Mouse (Mus musculus) splenic B cell, adult 2 months (primary cell): ENCODE data around the gene Tmem131l.
"Not testable (repeated sequence)": the region's sequence is repeated elsewhere in the genome, so short reads cannot be mapped to it uniquely, and the experiment has no call there.

Experiments
- DNase-seq: peaks from one replicate; pipeline ENCODE4 v3.0.0-alpha.2; 2011; ENCODE audit warnings: low read depth, low spot score
- H3K27me3 ChIP-seq: 2 replicates; pipeline ENCODE4 v1.6.1; 2012; ENCODE audit warnings: mild to moderate bottlenecking, low read length, moderate library complexity, mixed read lengths; ENCODE audit not compliant: control insufficient read depth, poor library complexity, insufficient read depth, severe bottlenecking
- H3K36me3 ChIP-seq: 2 replicates; pipeline ENCODE4 v1.6.1; 2012; ENCODE audit warnings: mild to moderate bottlenecking, low read length, moderate library complexity, mixed read lengths; ENCODE audit not compliant: control insufficient read depth, poor library complexity, insufficient read depth, severe bottlenecking

The Tmem131l gene

DNA sequence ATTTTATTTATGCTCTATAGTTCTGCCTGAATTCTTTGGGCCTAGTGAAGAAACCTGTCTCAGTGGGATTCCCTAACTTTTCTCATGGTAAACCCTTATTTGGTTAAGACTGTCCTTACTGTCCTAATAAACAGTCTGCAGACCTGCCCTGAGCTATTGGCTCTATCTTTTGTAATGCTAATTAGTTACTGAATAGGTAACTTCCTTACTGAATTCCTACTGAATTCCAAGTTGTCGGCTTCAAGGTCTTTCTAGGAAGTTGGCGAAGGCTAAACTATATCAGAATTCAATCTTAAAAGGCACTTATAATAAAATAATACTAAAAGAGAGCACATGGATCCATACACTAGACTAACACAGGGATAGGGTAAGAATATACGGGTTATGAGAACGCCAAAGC lies 168.0 kb downstream of the Tmem131l start:
- not testable (repeated sequence) for H3K27me3 ChIP-seq, DNase-seq, H3K36me3 ChIP-seq

GRCm38 (mm10) chr3:83871559-83871958 lies 168.4 kb downstream of the Tmem131l start:
- DNase-seq, H3K27me3 ChIP-seq, H3K36me3 ChIP-seq: not testable (repeated sequence)

DNA sequence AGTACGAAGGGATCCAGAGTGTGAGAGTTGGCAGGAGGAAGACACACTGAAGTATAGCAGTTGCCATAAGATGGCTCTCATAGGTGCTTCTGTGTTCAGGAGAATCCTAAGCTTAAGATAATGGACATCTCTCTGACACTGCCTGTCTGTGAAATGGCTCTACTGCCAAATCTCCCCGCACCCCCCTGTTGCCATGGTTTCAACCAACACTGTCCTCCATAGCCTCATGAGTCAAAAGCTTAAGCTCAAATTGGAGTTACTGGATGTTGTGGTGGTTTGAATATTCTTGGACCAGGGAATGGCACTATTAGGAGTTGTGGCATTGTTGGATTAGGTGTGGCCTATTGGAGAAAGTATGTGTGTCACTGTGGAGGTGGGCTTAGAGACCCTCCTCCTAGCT lies 170.2 kb downstream of the Tmem131l start:
- Histone ChIP-seq H3K36me3 (no peaks in the 10 kb centered on the region), H3K27me3 (no peaks in the 10 kb centered on the region)
- DNase-seq = no peak

DNA sequence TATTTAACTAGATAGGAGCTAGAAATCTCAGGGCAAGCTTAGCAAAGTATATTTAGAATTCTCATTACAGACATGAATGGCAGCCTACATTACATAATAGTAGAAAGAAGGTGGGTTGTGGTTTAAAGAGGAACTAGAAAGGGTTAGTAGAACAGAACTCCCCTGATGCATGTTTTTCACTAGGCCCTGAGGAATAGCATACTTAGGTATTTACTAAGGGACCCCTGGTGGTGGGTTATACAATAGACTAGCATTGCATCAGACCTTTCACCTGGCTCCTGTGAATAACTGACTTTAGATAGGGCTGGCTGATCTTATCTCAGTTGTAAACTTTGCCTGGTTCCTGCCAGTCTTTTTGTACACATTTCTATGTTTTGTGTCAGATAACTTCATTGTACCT lies 172.9 kb downstream of the Tmem131l start:
- DNase-seq = peak; percentile 62
- H3K36me3 ChIP-seq, H3K27me3 ChIP-seq: not testable (repeated sequence)

GRCm38 (mm10) chr3:83865216-83865615 lies 174.8 kb downstream of the Tmem131l start:
- no peaks in the 10 kb centered on the region for H3K27me3 ChIP-seq
- no peak for DNase-seq
- no peaks in the 10 kb centered on the region for H3K36me3 ChIP-seq

- Histone ChIP-seq H3K36me3 (no peaks in the 10 kb centered on the region), H3K27me3 (no peaks in the 10 kb centered on the region)
- DNase-seq = no peak
These were observed 175.9 kb downstream of the Tmem131l start for GRCm38 (mm10) chr3:83864064-83864548.

DNA sequence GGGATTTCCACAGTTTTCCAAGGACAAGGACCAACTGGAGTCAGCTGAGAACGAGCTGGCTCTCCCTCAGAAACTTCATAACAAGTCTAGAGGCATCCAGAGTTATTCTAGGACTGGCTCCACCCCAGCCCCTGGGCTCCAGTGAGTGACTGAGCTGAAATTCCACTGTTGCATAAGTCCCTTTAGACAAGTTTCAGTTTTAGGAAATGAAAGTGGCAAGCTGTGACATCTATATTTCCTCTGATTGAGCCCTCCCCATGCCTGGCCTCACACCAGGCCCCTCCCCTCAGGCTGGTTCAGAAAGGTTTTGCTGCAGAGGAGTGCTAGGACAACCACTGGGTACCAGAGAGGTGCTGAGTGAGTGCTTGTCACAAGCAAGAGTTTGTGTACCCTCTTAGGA lies 177.0 kb downstream of the Tmem131l start:
- no peaks in the 10 kb centered on the region for H3K36me3 ChIP-seq
- no peaks in the 10 kb centered on the region for H3K27me3 ChIP-seq
- DNase-seq = peak; percentile 87

- no peak for DNase-seq
- Histone ChIP-seq H3K36me3 (no peaks in the 10 kb centered on the region), H3K27me3 (no peaks in the 10 kb centered on the region)
These were observed 180.4 kb downstream of the Tmem131l start for GRCm38 (mm10) chr3:83859595-83859994.

GRCm38 (mm10) chr3:83859071-83859470 lies 180.9 kb downstream of the Tmem131l start:
- H3K27me3 ChIP-seq = no peaks in the 10 kb centered on the region
- H3K36me3 ChIP-seq = no peaks in the 10 kb centered on the region
- DNase-seq = no peak

GRCm38 (mm10) chr3:83857621-83858020 lies 182.4 kb downstream of the Tmem131l start:
- H3K36me3 ChIP-seq = no peaks in the 10 kb centered on the region
- DNase-seq = no peak
- no peaks in the 10 kb centered on the region for H3K27me3 ChIP-seq

GRCm38 (mm10) chr3:83855643-83856042 lies 184.3 kb downstream of the Tmem131l start:
- H3K27me3 ChIP-seq = no peaks in the 10 kb centered on the region
- no peak for DNase-seq
- no peaks in the 10 kb centered on the region for H3K36me3 ChIP-seq

- no peak for DNase-seq
- H3K27me3 ChIP-seq = no peaks in the 10 kb centered on the region
- H3K36me3 ChIP-seq = no peaks in the 10 kb centered on the region
These were observed 190.6 kb downstream of the Tmem131l start for GRCm38 (mm10) chr3:83849341-83849740.
